Mouse (Mus musculus): ENCODE measurements around the gene Adamtsl1.

GRCm38 (mm10) chr4:86416401-86417025 is 902.5 kb downstream of the Adamtsl1 start:
- TF ChIP-seq CTCF (IDR thresholded peaks at IDR 0.05; ENCODE audit: low read depth) = no peak
- TF ChIP-seq EP300 (IDR thresholded peaks at IDR 0.05; ENCODE audit: low read depth) = no peak
